Mouse (Mus musculus) layer of hippocampus, adult 11-12 months (tissue): ENCODE measurements around the gene C2cd3.

Source experiments
- DNase-seq: peaks from one replicate; pipeline ENCODE4 v3.0.0; 2022; ENCODE audit warnings: low spot score

Gene C2cd3

DNA sequence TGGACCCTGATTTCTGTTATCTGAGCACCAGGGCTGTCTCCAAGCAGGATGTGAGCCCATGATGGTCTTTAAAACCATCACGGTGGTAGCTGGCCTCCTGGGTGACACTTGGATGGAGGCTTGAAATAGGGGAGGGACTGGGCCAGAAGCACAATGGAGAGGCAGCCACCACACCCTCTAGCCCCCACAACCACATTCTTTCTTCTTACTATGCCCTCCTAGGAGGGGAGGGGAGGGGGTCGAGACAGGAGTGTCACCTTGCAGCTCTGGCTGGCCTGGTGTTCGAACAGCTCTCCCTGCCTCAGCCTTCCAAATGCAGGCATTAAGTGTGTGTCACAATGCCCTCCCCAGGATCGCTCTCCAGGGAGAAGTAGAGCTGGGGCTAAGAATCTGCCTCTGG, 125.4 kb downstream of the C2cd3 start:
- DNase-seq = no peak

DNA sequence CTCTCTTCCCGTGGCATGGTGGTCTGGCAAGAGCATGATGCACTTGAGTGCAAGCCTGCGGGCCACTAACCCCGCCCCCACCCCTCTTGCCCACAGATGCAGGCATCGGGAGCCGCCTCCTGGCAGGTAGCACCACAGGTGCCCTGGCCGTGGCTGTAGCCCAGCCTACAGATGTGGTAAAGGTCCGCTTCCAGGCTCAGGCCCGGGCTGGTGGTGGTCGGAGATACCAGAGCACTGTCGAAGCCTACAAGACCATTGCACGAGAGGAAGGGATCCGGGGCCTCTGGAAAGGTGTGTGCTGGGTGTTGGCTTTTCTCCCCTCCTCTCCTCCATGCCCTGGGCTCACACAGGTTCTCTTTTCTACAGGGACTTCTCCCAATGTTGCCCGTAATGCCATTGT, 125.9 kb downstream of the C2cd3 start:
- no peak for DNase-seq

DNA sequence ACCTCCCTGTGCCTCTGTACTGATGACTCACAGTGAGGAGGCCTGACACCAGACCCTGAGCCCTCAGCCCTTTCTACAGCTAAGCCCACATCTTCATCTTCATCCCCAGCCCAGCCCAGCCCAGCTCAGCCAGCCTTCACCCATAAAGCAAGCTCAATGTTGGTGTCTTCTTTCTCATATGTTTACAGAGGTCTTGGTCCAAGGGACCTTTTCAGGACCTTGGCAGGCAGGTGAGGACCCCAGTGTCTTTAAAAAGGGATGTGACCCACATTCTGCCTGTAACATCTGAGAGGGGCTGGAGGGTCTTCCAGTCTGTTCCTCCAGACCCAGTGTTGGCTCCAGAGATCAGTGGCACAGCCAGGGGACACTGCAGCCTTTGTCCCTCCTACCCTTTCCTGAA, 127.4 kb downstream of the C2cd3 start:
- DNase-seq = no peak

DNA sequence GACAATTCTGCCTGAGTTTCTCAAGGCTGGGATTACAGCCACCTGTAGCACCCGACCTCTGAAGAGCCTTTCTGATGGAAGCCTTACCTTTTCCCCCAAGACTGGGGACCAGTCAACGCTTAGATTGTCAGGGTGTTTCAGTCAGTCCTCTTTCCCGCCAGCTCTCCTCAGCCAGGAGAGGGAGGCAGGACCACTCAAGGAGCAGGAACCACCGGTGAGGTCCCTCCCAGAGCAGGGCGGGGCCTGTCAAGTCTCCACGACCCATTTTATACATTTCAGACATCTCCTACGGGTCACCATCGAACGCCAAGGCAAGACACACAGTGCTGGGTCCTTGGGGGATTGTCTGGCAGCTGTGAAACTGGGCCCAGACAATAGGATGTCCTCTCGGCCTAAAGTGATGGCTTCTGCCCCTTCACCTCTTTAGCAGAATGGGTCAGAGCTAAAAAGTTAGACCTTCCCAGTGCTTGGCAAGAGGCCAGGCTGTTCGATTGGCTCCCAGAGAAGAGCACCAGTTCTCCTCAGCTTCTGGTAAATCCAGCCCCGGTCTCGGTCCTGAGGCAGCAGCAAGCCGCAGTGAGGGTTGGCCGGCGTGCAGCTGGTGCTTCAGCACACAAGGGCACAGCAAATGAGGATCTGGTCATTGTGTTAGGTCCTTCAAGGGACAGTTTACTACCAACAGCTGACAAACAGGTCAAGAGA, 128.4 kb downstream of the C2cd3 start:
- DNase-seq = no peak

DNA sequence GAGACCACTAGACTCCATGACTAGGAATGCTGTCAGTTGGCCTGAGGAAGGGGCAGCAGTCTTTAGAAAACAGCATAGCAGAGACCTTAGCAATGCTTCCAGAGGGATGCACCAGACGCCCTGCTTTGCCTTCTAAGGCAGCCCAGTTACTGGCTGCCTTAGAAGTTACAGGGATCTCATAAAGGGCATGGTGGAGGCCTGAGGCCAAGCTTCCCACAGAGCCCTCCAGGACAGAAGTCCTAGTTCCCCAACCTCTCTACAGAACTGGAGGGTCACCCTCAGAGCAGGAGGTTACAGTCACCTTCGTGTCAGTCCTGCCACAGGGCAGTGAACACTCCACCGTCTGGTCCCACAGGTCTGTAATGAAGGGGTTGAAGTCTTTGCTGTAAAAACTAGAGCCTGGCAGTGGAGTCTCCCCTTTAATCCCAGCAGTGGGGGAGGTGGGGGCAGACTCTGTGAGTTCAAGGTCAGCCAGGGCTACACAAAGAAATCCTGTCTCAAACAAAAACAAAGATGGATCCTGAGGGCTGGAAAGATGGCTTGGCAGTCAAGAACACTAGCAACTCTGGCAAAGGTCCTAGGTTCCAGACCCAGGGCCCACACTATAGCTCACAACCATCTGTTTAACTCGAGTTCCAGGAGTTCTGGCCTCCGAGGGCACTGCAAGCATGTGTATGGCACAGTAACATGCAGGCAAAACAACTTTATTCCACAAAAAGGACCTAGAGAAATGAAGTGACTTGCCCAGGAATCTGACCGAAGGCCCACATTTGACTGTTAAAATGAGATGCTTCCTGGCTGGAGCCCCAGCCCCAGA, 129.2 kb downstream of the C2cd3 start:
- no peak for DNase-seq

GRCm38 (mm10) chr7:100501844-100502373, 129.9 kb downstream of the C2cd3 start:
- DNase-seq = no peak

GRCm38 (mm10) chr7:100502374-100502922, 130.4 kb downstream of the C2cd3 start:
- no peak for DNase-seq

DNA sequence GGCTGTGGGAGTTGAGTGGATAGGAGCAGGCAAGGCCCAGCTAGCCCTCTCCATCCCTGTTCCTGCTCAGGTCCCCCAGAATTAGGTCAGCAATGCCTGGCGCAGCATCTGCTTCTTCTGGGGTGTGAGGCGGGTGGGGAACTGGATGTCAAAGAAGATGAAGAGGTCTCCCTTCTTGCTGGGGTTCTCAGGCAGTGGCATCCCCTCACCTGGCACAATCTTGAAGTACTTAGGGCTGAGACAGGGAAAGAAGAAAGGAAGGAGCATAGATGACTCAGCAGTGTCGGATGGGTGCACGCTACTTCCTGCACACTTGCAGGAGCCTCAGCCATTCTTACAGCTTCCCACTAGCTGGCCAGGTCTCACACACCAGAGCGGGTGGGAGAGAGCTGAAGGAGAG, 131.0 kb downstream of the C2cd3 start:
- no peak for DNase-seq

DNA sequence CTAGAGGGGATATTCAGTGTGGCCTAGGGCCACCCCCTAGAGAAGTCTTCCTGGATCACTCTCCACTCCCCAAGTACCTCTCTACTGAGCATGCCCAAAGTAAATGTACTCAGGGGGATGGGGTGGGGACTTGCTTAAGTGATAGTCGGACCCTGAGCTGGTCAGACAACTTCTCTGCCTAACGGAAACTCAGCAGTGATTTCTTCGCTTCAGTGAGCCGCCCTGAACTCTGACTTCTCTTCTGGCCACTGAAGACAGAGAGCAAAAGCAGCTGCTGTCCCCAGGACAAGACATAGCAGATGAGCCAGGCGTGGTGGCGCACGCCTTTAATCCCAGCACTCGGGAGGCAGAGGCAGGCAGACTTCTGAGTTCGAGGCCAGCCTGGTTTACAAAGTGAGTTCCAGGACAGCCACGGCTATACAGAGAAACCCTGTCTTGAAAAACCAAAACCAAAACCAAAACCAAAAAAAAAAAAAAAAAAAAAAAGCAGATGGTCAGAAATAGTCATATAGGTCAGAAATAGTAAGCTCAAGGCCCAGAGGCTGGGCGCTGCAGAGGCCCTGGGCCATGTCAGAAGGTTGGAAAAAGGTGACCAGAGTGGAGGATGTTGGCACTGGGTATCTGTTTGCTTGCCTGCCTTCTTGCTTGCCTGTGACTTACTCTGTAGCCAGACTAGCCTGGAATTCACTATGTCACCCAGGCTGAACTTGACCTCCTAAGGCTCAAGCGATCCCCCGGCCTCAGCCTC, 132.9 kb downstream of the C2cd3 start:
- no peak for DNase-seq

DNA sequence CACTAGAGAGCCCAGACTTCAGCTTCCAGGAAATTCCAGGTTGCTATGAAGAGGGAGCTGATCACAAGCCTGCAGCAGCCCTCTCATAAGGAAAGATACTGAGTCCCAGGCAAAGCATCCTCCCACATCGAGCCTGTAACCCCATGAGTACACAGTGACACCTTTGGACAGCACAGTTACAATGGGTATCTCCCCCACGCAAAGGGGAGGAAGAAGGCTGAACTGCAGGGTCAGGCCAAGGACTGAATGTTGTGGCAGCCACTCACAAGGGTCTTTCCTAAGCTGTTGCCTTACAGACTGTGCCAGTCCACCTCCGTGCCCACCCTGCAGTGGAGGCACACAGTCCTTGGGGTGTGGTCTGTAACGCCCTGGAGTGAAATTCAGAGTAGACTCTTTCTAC, 134.5 kb downstream of the C2cd3 start:
- no peak for DNase-seq

- no peak for DNase-seq
Measured at GRCm38 (mm10) chr7:100508670-100509069, 136.6 kb downstream of the C2cd3 start.

DNA sequence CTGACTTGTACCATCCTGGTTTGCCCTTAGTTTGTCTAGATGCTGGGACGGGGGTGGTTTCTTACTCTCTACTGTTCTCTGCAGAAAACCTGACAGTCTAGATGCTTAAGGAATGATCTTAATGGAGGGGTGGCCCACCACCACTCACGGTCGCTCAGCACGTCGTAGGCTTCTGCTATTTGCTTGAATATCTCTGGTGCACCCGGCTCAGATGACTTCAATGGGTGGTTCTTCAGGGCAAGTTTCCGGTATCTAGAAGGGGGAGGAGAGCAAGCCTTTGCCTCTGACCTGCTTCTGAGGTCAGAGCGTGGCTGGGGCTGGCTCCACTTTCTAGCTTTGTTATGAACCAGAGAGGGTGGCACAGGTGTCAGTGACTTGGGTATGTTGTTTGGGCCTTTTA, 139.6 kb downstream of the C2cd3 start:
- no peak for DNase-seq

- DNase-seq = no peak
Measured at GRCm38 (mm10) chr7:100514573-100514972, 142.5 kb downstream of the C2cd3 start, which contains the start of gene Dnajb13. Gene Dnajb13 (minus strand): TSS chr7:100514960.
